Mouse (Mus musculus): ENCODE measurements at regions not wholly inside any gene's neighbourhood (a gene's known extent, or its start where the extent isn't known, plus 50 kb on each side); places are given as distances from the start of the nearest gene placed in this dataset.

- no peak for TF ChIP-seq SRF (IDR thresholded peaks at IDR 0.05; ENCODE audit: control insufficient read depth, insufficient read length, low read depth)
- TF ChIP-seq MAX (IDR thresholded peaks at IDR 0.05; ENCODE audit: low read depth), result no peak
- no peak for TF ChIP-seq E2F4 (IDR thresholded peaks at IDR 0.05; ENCODE audit: insufficient read depth)
Measured at GRCm38 (mm10) chr5:119398475-119398874, 272.0 kb upstream of the Tbx3 start.
